Mouse (Mus musculus): ENCODE data around the gene Igfbp2.

GRCm38 (mm10) chr1:72877892-72878291 lies 53.6 kb downstream of the Igfbp2 start:
- TF ChIP-seq ZNF384 (IDR thresholded peaks at IDR 0.05; ENCODE audit: low read depth, low read length) (no peak), CHD2 (IDR thresholded peaks at IDR 0.05; ENCODE audit: low read depth, low read length) (no peak), MAFK (IDR thresholded peaks at IDR 0.05; ENCODE audit: insufficient read depth, low read depth, low read length) (no peak), ZC3H11A (IDR thresholded peaks at IDR 0.05; ENCODE audit: borderline replicate concordance, low read depth, low read length) (peak; percentile 67; the same call in 1 of the 2 replicates)
